ENCODE assay signal across 7 mouse cellular contexts in genomic region chr3:29498211-29498610, GRCm38 (mm10).
"Had no signal": no experiment of that assay in that cellular context is flagged by ENCODE, and none has a peak within 500 bp of the region (broad histone marks: within the 10 kb centered on the region; RNA-seq: fewer than 3 reads in every experiment).

No protein-coding gene starts in this region.

- DNase-seq: lung, adult 2 months; lung, postnatal 14 days; lung, postnatal 36 days; right cerebral cortex, postnatal 14 days; thymus, adult 2 months; thymus, postnatal 25 days; thymus, postnatal 4 days had no signal
